ENCODE assay signal across 9 mouse cellular contexts in genomic region chr6:108735910-108736750, GRCm38 (mm10). TPM values are rescaled to one million over a fixed set of nuclear protein-coding genes. Genes with fewer than 3 reads are reported as not detected.
DNase-seq lines count a peak whose midpoint lies in the region; ATAC-seq lines count a peak whose summit lies in the region.
"Had no signal": no experiment of that assay in that cellular context is flagged by ENCODE, and none has a peak within 500 bp of the region (broad histone marks: within the 10 kb centered on the region; RNA-seq: fewer than 3 reads in every experiment).

No protein-coding gene starts in this region.

- 0 out of 2 replicates have a peak, but pooled peaks have one; percentile 65 for ATAC-seq in kidney, embryonic 16.5 days (ENCODE audit: low FRiP score, low TSS enrichment)
- ATAC-seq in limb, embryonic 13.5 days (ENCODE audit: low FRiP score, low read depth): peak; percentile 62; the same call in 1 of the 2 replicates

- no peaks in the 10 kb centered on the region for H3K27me3 ChIP-seq in kidney, embryonic 16.5 days (ENCODE audit: insufficient read depth, low read length)
- no peaks in the 10 kb centered on the region for H3K27me3 ChIP-seq in limb, embryonic 13.5 days
- H3K27me3 ChIP-seq: embryonic facial prominence, embryonic 12.5 days had no signal

- H3K36me3 ChIP-seq in kidney, embryonic 16.5 days (ENCODE audit: insufficient read depth, low read length): no peaks in the 10 kb centered on the region
- H3K36me3 ChIP-seq in limb, embryonic 13.5 days: no peaks in the 10 kb centered on the region
- H3K36me3 ChIP-seq: embryonic facial prominence, embryonic 12.5 days had no signal

- H3K4me1 ChIP-seq in kidney, embryonic 16.5 days (ENCODE audit: insufficient read depth, low read length): peaks cover 10% of the 10 kb centered on the region; the same call in 1 of the 2 replicates
- H3K4me1 ChIP-seq in limb, embryonic 13.5 days: peaks cover 13% of the 10 kb centered on the region
- H3K4me1 ChIP-seq: embryonic facial prominence, embryonic 12.5 days had no signal

- H3K9ac ChIP-seq in kidney, embryonic 16.5 days (replicated peaks; ENCODE audit: low read length): no peak overlapping the region
- no peak overlapping the region for H3K9ac ChIP-seq in limb, embryonic 13.5 days
- H3K9ac ChIP-seq: embryonic facial prominence, embryonic 12.5 days had no signal

- H3K4me2 ChIP-seq in kidney, embryonic 16.5 days (replicated peaks; ENCODE audit: low read depth, low read length): no peak overlapping the region
- H3K4me2 ChIP-seq in limb, embryonic 13.5 days (replicated peaks): no peak overlapping the region
- H3K4me2 ChIP-seq: embryonic facial prominence, embryonic 12.5 days had no signal

- WGBS in kidney, embryonic 16.5 days: 43% methylated on average over 9 of the region's 9 CpGs
- 47% methylated on average over 9 of the region's 9 CpGs for WGBS in limb, embryonic 13.5 days

- no peak overlapping the region for H3K27ac ChIP-seq in kidney, embryonic 16.5 days (ENCODE audit: low read length)
- no peak overlapping the region for H3K27ac ChIP-seq in limb, embryonic 13.5 days
- H3K27ac ChIP-seq: embryonic facial prominence, embryonic 12.5 days had no signal

- H3K4me3 ChIP-seq in kidney, embryonic 16.5 days (ENCODE audit: low read length): no peak overlapping the region
- H3K4me3 ChIP-seq in limb, embryonic 13.5 days: no peak overlapping the region
- H3K4me3 ChIP-seq: embryonic facial prominence, embryonic 12.5 days had no signal

- peak; percentile 94 for DNase-seq in 3T3-L1 (ENCODE audit: low read depth, low spot score)
- DNase-seq in ZHBTc4 (ENCODE audit: low read depth, low spot score): peak; percentile 90
- DNase-seq in cerebellum, postnatal 4 days (ENCODE audit: low spot score in 2 of 2): peak; percentile 56 to 74
- DNase-seq in gastrocnemius, postnatal 10 days: peak; percentile 62
- peak; percentile 74 for DNase-seq in naive thymus-derived CD4-positive, alpha-beta T cell, adult 2 months (ENCODE audit: low read depth)
- peak; percentile 72 to 84 for DNase-seq in spleen, postnatal 4 days (ENCODE audit: low spot score in 2 of 2)

- no peaks in the 10 kb centered on the region for H3K9me3 ChIP-seq in kidney, embryonic 16.5 days (ENCODE audit: low read length)
- no peaks in the 10 kb centered on the region for H3K9me3 ChIP-seq in limb, embryonic 13.5 days
- H3K9me3 ChIP-seq: embryonic facial prominence, embryonic 12.5 days had no signal

RNA-seq across cellular contexts. Expression of gene Arl8b, which starts 46.8 kb away (rescaled TPM):
- 10 to 100 TPM; 70.5 to 75.3 TPM for total RNA-seq in gastrocnemius, postnatal 10 days (2021)
- 79.1 and 81.9 TPM in 2 replicates for polyA plus RNA-seq in kidney, embryonic 16.5 days (2015; fragmentation: Nextera tagmentation; extraction: Ambion mirVana)
- 65.2 and 72.2 TPM in 2 replicates for polyA plus RNA-seq in limb, embryonic 13.5 days (2015; fragmentation: Nextera tagmentation; extraction: Ambion mirVana)
